Mouse (Mus musculus) kidney, adult 2 months (tissue): ENCODE results near the gene Crip3.

Source experiments
- CTCF ChIP-seq: fragments of 200-500 bp; conservative IDR thresholded peaks from 2 replicates; pipeline ENCODE4 v1.5.1; 2011; ENCODE audit warnings: low read depth, mild to moderate bottlenecking, control low read depth, low read length, moderate library complexity, mixed read lengths; ENCODE audit not compliant: insufficient read depth, insufficient read length
- POLR2A ChIP-seq: fragments of 200-500 bp; IDR thresholded peaks from one replicate; pipeline ENCODE4 v1.6.1; 2011; ENCODE audit warnings: low read depth, low read length, control low read depth

GRCm38 (mm10) chr17:46418628-46419027, 10.1 kb upstream of the Crip3 start:
- TF ChIP-seq POLR2A = no peak
- no peak for TF ChIP-seq CTCF
